Mouse (Mus musculus) CD4-positive helper T cell, adult 2 months (primary cell): ENCODE results near the gene Mmp23.

ENCODE experiments used
- DNase-seq: peaks from one replicate; pipeline ENCODE4 v3.0.0-alpha.2; 2012; ENCODE audit warnings: low read depth, missing footprints, low spot score

The Mmp23 gene

GRCm38 (mm10) chr4:155601997-155602456, 51.2 kb downstream of the Mmp23 start:
- DNase-seq = no peak

GRCm38 (mm10) chr4:155601091-155601996, 51.8 kb downstream of the Mmp23 start, which contains the start of gene Slc35e2:
Gene Slc35e2 (plus strand): TSS chr4:155601416.
- DNase-seq = peak; percentile 95
